Mouse (Mus musculus) limb, embryonic 15.5 days (tissue): ENCODE measurements at regions not wholly inside any gene's neighbourhood (a gene's known extent, or its start where the extent isn't known, plus 50 kb on each side); places are given as distances from the start of the nearest gene placed in this dataset.

Experiments used
- ATAC-seq: fragments of 200-750 bp; cut with Nextera tagmentation; 2 replicates; pipeline ENCODE4 v1.8.0; 2017; ENCODE audit warnings: low read depth, moderate TSS enrichment; ENCODE audit not compliant: insufficient number of reproducible peaks, low FRiP score, low TSS enrichment
- H3K27ac ChIP-seq: fragments of 300-500 bp; sonication (generic); 2 replicates; pipeline ENCODE4 v1.5.1; 2015; ENCODE audit warnings: moderate library complexity, mild to moderate bottlenecking, inconsistent platforms
- H3K27me3 ChIP-seq: fragments of 300-500 bp; sonication (generic); 2 replicates; pipeline ENCODE4 v1.6.1; 2015; ENCODE audit warnings: inconsistent platforms
- H3K36me3 ChIP-seq: fragments of 300-500 bp; sonication (generic); 2 replicates; pipeline ENCODE4 v1.6.1; 2015; ENCODE audit warnings: inconsistent platforms
- H3K4me1 ChIP-seq: fragments of 300-500 bp; sonication (generic); 2 replicates; pipeline ENCODE4 v1.6.1; 2015; ENCODE audit warnings: inconsistent platforms
- H3K4me2 ChIP-seq: fragments of 300-500 bp; sonication (generic); 2 replicates; pipeline ENCODE4 v1.6.1; 2015; ENCODE audit warnings: mild to moderate bottlenecking, inconsistent platforms
- H3K4me3 ChIP-seq: fragments of 300-500 bp; sonication (generic); 2 replicates; pipeline ENCODE4 v1.5.1; 2015; ENCODE audit warnings: mild to moderate bottlenecking, inconsistent platforms
- H3K9ac ChIP-seq: fragments of 300-500 bp; sonication (generic); 2 replicates; pipeline ENCODE4 v1.6.1; 2015; ENCODE audit warnings: inconsistent platforms
- H3K9me3 ChIP-seq: fragments of 300-500 bp; sonication (generic); 2 replicates; pipeline ENCODE4 v1.6.1; 2016; ENCODE audit warnings: inconsistent platforms
- WGBS: fragments of 180-500 bp; shearing (Covaris S2); methylation state at CpG from one replicate; pipeline ENCODE4 v1.1.7; 2015; 5-methylcytosine and 5-hydroxymethylcytosine counted together

GRCm38 (mm10) chr5:64678706-64679105, 124.5 kb upstream of the Klf3 start:
- no peak for ATAC-seq
- H3K4me1 ChIP-seq: 0 out of 2 replicates have a peak, but pooled peaks cover 3% of the 10 kb centered on the region

GRCm38 (mm10) chr5:64679996-64680625, 123.1 kb upstream of the Klf3 start:
- Histone ChIP-seq H3K27me3 (no peaks in the 10 kb centered on the region), H3K36me3 (no peaks in the 10 kb centered on the region), H3K9ac (no peak overlapping the region), H3K9me3 (no peaks in the 10 kb centered on the region), H3K4me3 (no peak overlapping the region), H3K4me1 (0 out of 2 replicates have a peak, but pooled peaks cover 3% of the 10 kb centered on the region), H3K4me2 (no peak overlapping the region), H3K27ac (no peak overlapping the region)
- no peak for ATAC-seq
- WGBS: 75% methylated on average over 18 of the region's 18 CpGs

More at GRCm38 (mm10) chr5:64678706-64679105, 124.5 kb upstream of the Klf3 start:
- 91% methylated on average over 2 of the region's 2 CpGs for WGBS
- Histone ChIP-seq H3K4me2 (no peak overlapping the region), H3K9me3 (no peaks in the 10 kb centered on the region), H3K4me3 (no peak overlapping the region), H3K27me3 (no peaks in the 10 kb centered on the region), H3K27ac (no peak overlapping the region), H3K9ac (no peak overlapping the region), H3K36me3 (no peaks in the 10 kb centered on the region)

DNA sequence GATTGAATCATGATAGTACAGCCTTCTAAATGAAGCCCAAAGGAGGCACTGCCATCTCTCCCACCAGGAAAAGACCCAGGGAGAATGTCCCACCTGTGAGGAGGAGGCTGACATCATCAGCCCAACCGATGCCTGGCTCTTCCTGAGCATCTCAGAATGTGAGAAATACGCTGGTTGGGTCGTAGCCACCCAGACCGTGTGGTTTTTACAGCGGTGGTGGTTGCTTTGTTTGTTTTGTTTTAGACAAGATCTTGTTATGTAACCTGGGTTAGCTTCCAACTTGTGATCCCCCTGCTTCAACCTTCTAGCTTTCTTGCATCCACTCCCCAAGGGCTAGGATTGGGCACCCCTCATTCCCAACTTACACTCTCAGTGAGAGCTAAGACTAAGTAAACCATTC, 122.0 kb upstream of the Klf3 start:
- H3K4me3 ChIP-seq: no peak overlapping the region
- 77% methylated on average over 5 of the region's 5 CpGs for WGBS
- no peak overlapping the region for H3K9ac ChIP-seq
- H3K4me1 ChIP-seq: 0 out of 2 replicates have a peak, but pooled peaks cover 3% of the 10 kb centered on the region
- no peaks in the 10 kb centered on the region for H3K27me3 ChIP-seq
- H3K36me3 ChIP-seq: no peaks in the 10 kb centered on the region
- H3K9me3 ChIP-seq: no peaks in the 10 kb centered on the region
- H3K27ac ChIP-seq: no peak overlapping the region
- H3K4me2 ChIP-seq: no peak overlapping the region
- ATAC-seq: no peak

GRCm38 (mm10) chr5:64682326-64682845, 120.8 kb upstream of the Klf3 start:
- H3K27me3 ChIP-seq: no peaks in the 10 kb centered on the region
- no peak for ATAC-seq
- WGBS: 82% methylated on average over 7 of the region's 7 CpGs

DNA sequence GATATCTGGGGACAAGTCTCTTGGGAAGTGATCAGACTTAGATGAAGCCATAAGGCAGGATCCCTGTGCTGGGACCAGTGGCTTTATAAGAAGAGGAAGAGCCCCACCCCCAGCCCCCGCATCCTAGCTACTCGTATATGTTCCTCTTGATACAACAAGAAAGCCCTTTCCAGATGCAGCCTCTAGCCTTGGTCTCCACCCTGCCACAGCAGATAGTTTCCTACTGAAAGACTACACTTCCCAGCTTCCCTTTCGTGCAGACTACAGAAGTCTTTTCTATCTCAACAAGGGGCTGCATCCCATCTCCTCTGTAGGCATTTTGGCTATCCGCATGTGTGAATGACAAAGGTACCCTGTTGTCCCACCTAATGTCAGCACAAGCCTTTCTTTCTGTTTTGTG, 119.8 kb upstream of the Klf3 start:
- no peak for ATAC-seq
- no peaks in the 10 kb centered on the region for H3K9me3 ChIP-seq
- WGBS: 79% methylated on average over 4 of the region's 4 CpGs

More at GRCm38 (mm10) chr5:64682326-64682845, 120.8 kb upstream of the Klf3 start:
- no peaks in the 10 kb centered on the region for H3K36me3 ChIP-seq
- H3K4me1 ChIP-seq: 0 out of 2 replicates have a peak, but pooled peaks cover 3% of the 10 kb centered on the region
- no peak overlapping the region for H3K27ac ChIP-seq
- no peak overlapping the region for H3K4me3 ChIP-seq
- H3K9me3 ChIP-seq: no peaks in the 10 kb centered on the region
- no peak overlapping the region for H3K9ac ChIP-seq
- no peak overlapping the region for H3K4me2 ChIP-seq

DNA sequence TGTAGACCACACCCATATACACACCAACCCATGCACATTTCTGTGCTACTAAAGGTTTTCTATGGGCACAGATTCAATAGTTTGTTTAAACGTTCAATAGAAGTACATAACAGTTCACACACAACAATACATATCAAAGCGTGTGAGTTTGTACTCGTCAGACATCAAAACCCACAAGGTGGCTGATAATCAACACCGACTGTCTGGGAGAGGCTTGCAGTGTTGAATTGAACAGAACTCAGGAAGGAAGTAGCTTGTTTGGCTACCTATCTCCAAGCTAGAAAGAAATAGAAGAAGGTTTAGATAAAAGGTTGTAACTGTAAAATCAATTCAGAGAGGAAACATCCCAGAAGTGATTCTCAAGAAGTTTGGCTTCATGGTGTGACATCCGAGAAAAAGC, 118.9 kb upstream of the Klf3 start:
- Histone ChIP-seq H3K36me3 (no peaks in the 10 kb centered on the region), H3K9me3 (no peaks in the 10 kb centered on the region), H3K9ac (no peak overlapping the region), H3K4me1 (0 out of 2 replicates have a peak, but pooled peaks cover 3% of the 10 kb centered on the region), H3K4me2 (no peak overlapping the region), H3K4me3 (no peak overlapping the region), H3K27me3 (no peaks in the 10 kb centered on the region), H3K27ac (no peak overlapping the region)
- WGBS: 82% methylated on average over 5 of the region's 5 CpGs
- no peak for ATAC-seq

More for the DNA sequence above, 119.8 kb upstream of the Klf3 start:
- no peak overlapping the region for H3K4me2 ChIP-seq
- H3K4me1 ChIP-seq: 0 out of 2 replicates have a peak, but pooled peaks cover 3% of the 10 kb centered on the region
- no peak overlapping the region for H3K4me3 ChIP-seq
- no peaks in the 10 kb centered on the region for H3K36me3 ChIP-seq
- H3K9ac ChIP-seq: no peak overlapping the region
- H3K27ac ChIP-seq: no peak overlapping the region
- H3K27me3 ChIP-seq: no peaks in the 10 kb centered on the region

GRCm38 (mm10) chr5:64690148-64690547, 113.0 kb upstream of the Klf3 start:
- no peaks in the 10 kb centered on the region for H3K27me3 ChIP-seq
- no peak overlapping the region for H3K27ac ChIP-seq
- no peaks in the 10 kb centered on the region for H3K4me1 ChIP-seq
- no peak overlapping the region for H3K4me2 ChIP-seq
- no peaks in the 10 kb centered on the region for H3K9me3 ChIP-seq
- 82% methylated on average over 7 of the region's 7 CpGs for WGBS
- no peak overlapping the region for H3K9ac ChIP-seq
- no peak overlapping the region for H3K4me3 ChIP-seq
- ATAC-seq: no peak
- H3K36me3 ChIP-seq: no peaks in the 10 kb centered on the region

DNA sequence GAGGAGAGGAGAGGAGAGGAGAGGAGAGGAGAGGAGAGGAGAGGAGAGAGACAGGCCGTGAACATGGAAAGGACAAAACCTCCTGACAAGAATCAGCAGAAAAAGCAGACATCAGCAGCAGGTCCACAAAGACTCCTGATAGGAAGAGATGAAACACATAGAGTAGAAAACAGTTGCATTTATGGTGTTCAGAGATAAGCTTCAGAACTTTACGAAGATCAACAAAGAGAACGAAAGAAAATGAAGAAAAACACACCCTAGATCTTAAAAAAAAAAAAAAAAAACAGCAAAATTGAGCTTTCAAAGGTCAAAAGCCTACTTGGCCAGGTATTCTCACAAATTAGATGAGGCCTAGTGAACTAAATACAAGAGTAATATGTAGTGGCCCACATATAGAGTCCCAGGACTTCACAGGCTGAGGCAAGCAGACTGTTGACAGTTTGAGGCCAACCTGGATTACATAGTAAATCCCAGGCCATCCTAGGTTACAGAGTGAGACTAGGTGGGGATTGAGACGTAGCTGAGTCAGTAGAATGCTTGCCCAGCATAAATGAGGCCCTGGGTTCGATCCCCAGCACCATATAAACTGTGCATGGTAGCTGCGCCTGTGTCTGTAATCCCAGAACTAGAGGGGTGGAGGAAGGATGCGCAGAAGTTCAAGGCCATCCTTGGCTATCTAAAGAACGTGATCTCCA, 111.6 kb upstream of the Klf3 start:
- no peak for ATAC-seq
- no peak overlapping the region for H3K27ac ChIP-seq
- H3K4me1 ChIP-seq: no peaks in the 10 kb centered on the region
- H3K9me3 ChIP-seq: no peaks in the 10 kb centered on the region
- H3K27me3 ChIP-seq: no peaks in the 10 kb centered on the region
- no peak overlapping the region for H3K4me3 ChIP-seq
- no peak overlapping the region for H3K4me2 ChIP-seq
- no peaks in the 10 kb centered on the region for H3K36me3 ChIP-seq
- H3K9ac ChIP-seq: no peak overlapping the region
- 90% methylated on average over 8 of the region's 8 CpGs for WGBS

GRCm38 (mm10) chr5:64692335-64692734, 110.9 kb upstream of the Klf3 start:
- Histone ChIP-seq H3K4me1 (no peaks in the 10 kb centered on the region), H3K9me3 (no peaks in the 10 kb centered on the region), H3K9ac (no peak overlapping the region), H3K4me3 (no peak overlapping the region), H3K27ac (no peak overlapping the region), H3K4me2 (no peak overlapping the region), H3K27me3 (no peaks in the 10 kb centered on the region), H3K36me3 (no peaks in the 10 kb centered on the region)
- no peak for ATAC-seq
- 92% methylated on average over 11 of the region's 11 CpGs for WGBS

DNA sequence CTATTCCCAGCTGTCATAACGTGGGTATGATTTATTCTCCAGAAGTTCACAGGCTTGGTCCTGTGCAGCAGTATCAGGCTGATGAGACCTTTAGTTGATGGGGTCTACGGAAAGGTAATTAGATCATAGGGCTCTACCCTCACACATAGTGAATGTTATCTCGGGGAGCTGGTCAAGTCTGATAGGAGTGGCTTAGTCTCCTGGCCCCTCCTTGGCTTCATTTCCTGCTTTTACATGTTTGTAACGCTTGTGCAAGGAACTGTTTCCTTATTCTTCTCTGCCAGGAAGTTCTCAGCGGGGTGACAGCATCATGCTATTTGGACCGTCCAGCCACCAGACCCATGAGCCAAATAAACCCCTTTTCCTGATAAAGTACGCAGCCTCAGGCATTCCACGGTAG, 109.6 kb upstream of the Klf3 start:
- no peak overlapping the region for H3K4me2 ChIP-seq
- H3K27me3 ChIP-seq: no peaks in the 10 kb centered on the region
- 79% methylated on average over 8 of the region's 8 CpGs for WGBS
- H3K4me3 ChIP-seq: no peak overlapping the region
- H3K9me3 ChIP-seq: no peaks in the 10 kb centered on the region
- no peak overlapping the region for H3K9ac ChIP-seq
- no peaks in the 10 kb centered on the region for H3K4me1 ChIP-seq
- H3K36me3 ChIP-seq: no peaks in the 10 kb centered on the region
- no peak overlapping the region for H3K27ac ChIP-seq
- ATAC-seq: no peak

DNA sequence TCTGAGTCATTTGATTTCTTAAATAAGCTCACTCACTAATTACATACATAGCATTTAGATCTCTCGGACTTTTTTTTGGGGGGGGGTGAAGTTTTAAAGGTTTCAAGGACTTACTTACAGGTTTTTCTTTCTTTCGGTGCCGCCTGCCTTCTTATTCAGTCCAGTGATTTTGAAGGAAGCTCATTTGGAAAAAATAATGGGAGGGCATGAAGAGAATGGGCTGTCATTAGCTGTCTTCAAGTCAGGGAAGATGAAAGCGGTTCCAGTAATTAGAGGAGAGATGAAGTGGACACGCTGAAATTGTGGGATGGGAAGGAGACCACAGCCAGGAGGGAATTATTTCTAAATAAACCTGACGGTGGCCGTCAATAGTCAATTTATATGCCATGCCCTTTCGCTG, 108.6 kb upstream of the Klf3 start:
- H3K27me3 ChIP-seq: no peaks in the 10 kb centered on the region
- no peak overlapping the region for H3K9ac ChIP-seq
- H3K4me3 ChIP-seq: no peak overlapping the region
- no peak overlapping the region for H3K27ac ChIP-seq
- H3K9me3 ChIP-seq: no peaks in the 10 kb centered on the region
- H3K36me3 ChIP-seq: no peaks in the 10 kb centered on the region
- H3K4me1 ChIP-seq: no peaks in the 10 kb centered on the region
- H3K4me2 ChIP-seq: no peak overlapping the region
- 78% methylated on average over 8 of the region's 8 CpGs for WGBS
- ATAC-seq: no peak

DNA sequence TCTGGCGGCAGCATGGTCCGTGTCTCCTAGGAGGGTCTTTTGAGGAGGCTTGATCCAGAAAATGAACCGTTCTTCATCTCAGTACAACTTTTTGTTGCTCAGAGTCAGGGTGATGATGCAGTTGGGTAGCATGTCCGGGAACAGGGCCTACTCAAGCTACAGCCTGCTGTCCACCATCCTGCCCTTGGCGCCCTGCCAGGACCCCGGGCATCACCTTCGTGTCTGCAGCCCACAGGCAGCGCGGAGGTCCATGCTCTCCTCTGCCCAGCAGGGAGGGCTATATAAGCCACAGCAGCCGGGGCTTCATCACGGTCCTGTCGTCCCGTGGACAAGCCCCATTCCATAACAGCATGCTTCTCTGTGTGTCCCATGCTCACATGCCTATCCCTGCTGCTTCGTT, 107.1 kb upstream of the Klf3 start:
- WGBS: 80% methylated on average over 14 of the region's 14 CpGs
- Histone ChIP-seq H3K4me2 (no peak overlapping the region), H3K4me1 (no peaks in the 10 kb centered on the region), H3K4me3 (no peak overlapping the region), H3K9ac (no peak overlapping the region), H3K27me3 (no peaks in the 10 kb centered on the region), H3K9me3 (no peaks in the 10 kb centered on the region), H3K36me3 (no peaks in the 10 kb centered on the region), H3K27ac (no peak overlapping the region)
- ATAC-seq: no peak
